Comparison of ENCODE assay signal across 15 mouse cellular contexts in the genomic region with DNA sequence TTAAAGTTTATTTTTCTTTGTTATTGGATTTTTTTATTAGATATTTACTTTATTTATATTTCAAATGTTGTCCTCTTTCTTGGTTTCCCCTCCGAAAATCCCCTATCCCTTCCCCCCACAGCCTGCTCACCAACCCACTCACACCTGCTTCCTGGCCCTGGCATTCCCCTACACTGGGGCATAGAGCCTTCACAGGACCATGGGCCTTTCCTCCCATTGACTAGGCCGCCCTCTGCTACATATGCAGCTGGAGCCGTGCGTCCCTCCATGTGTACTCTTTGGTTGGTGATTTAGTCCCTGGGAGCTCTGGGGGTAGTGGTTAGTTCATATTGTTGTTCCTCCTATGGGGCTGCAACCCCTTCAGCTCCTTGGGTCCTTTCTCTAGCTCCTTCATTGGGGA. TPM values are rescaled to one million over a fixed set of nuclear protein-coding genes. Genes with fewer than 3 reads are reported as not detected.
"Had no signal": no experiment of that assay in that cellular context is flagged by ENCODE, and none has a peak within 500 bp of the region (broad histone marks: within the 10 kb centered on the region; RNA-seq: fewer than 3 reads in every experiment).

No protein-coding gene starts in this region.

RNA-seq across cellular contexts. Expression of gene Fam169b, which starts 14.4 kb away (rescaled TPM):
- polyA plus RNA-seq: midbrain, embryonic 15.5 days had no signal

RNA-seq across cellular contexts. Expression of gene Pgpep1l, which starts 24.0 kb away (rescaled TPM):
- total RNA-seq: left cerebral cortex, postnatal 4 days; megakaryocyte, adult 5-6 weeks had no signal
- polyA plus RNA-seq: kidney, embryonic 16.5 days; limb, embryonic 12.5 days; liver, embryonic 11.5 days; liver, embryonic 14.5 days; liver, postnatal 0 days; lung, embryonic 14.5 days; lung, postnatal 0 days; midbrain, embryonic 12.5 days; midbrain, embryonic 15.5 days; neural tube, embryonic 12.5 days; neural tube, embryonic 15.5 days; stomach, embryonic 14.5 days; stomach, postnatal 0 days had no signal
